Mouse (Mus musculus) urinary bladder, adult 18-20 months (tissue): ENCODE data around the gene Slc25a11.

Experiments used
- DNase-seq, 2 experiments: peaks; one replicate each; pipeline ENCODE4 v3.0.0; 2022; ENCODE audit warnings: low spot score in 2 of 2, mixed read lengths in 2 of 2

Slc25a11 gene

DNA sequence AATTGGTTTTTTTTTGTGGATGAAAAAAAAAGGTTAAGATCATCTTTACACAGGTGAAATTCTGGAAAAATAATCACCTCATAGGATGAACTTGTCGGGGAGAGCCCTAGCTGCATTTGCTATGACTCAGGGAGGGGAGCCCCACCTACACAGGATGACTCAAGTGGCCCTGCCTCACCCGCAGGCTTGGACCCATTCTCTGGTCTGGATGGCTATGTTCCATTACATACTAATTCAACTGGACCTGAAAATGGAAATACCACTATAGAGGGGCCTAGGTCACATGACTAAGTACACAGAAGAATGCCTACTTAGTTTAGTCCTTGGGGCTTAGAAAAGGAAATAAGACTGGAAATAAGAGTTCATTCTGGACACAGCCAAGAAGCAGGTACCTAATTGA is 4.1 kb upstream of the Slc25a11 start:
- DNase-seq, result no peak

DNA sequence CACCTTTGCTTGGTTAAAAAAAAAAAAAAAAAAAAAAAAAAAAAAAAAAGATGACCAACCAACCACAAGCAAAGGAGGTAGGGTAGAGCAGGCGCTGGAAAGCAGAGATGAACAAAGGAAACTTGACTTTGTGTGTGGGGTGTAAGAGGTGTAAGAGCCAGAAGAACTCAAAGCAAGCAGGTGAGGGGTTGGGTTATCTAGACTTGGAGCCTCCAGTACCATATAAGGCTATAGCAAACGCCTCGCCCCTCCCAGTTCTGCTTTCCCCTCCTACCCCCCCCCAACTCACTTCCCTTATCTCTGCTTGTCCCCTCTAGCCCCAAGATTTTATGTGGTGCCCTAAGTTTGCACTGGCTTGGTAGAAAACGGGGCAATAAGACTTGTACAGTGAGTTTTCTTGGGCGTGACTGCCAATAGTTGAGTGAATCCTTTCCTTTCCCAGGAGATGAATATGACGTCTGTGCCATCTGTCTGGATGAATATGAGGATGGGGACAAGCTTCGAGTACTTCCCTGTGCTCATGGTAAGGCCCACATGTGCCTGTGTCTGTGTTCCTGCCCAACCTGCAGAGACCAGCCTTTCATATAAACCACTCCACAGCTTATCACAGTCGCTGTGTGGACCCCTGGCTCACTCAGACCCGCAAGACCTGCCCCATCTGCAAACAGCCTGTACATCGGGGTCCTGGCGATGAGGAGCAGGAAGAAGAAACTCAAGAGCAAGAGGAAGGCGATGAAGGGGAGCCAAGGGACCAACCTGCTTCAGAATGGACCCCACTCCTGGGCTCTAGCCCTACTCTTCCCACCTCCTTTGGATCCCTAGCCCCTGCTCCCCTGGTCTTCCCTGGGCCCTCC is 3.3 kb upstream of the Slc25a11 start:
- no peak for DNase-seq

DNA sequence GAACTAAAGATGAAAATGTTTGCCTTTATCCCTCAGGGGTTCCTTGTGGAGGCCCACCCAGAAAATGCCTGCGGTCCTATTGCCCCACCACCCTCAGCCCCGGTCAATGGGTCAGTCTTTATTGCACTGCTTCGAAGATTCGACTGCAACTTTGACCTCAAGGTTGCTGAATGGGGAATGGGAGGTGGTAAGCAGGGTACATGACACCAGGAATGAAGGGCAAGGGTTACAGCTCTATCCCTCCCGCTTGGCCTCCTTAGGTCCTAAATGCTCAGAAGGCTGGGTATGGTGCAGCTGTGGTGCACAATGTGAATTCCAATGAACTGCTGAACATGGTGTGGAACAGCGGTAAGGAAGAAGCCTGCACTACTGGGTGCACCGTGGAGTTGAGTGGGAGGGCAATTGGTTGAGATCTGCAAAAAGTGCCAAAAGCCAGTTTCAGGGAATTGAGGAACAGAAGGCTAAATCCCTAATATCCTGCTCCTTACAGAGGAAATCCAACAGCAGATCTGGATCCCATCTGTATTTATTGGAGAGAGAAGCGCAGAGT is 2.0 kb upstream of the Slc25a11 start:
- DNase-seq, result no peak

DNA sequence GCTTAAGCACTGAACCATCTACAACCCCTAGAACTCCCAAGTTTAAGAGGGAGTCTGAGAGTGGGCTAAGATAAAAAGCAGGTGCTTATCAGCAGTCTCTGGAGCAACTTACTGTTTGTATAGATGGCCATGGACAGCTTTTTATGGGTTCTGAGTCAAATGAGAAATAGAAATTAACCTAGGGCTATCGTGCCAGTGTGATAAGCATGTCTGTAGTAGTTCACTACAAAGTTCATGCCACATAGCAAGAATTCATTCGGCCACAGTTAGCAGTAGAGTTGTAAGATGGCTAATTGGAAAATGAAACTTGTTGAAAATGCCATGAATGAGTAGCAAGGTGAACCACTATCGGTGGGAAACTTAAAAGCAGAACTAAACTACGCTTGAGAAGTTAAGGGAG is 1.2 kb upstream of the Slc25a11 start:
- no peak for DNase-seq

DNA sequence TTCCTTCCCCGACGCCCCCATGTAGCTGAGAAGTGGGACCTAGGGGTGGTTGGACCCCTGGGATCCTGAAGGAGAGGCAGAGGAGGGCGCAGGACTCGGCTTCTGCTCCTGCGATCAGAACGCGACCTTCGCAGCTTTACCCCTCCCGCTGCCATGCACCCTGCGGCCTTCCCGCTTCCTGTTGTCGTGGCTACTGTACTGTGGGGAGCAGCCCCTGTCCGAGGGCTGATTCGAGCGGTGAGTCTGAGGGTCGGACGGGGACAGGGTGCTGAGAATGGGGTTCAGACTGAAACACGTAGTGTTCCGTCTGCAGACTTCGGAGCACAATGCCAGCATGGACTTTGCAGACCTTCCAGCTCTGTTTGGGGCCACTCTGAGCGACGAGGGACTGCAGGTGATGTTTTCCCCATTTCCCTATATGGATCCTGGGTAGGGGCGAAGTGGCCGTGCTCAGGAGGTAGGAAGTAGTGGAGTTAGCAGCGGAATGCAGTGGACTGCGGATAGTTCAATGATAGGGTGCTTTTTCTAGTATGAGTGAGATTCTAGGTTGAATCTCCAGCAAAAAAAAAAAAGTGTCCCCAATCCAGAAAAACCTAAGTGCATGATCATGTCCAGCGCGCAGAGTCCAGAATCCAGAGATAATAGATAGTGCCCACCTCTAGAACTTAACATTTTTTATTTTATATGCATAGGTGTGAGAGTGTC is 589 bp upstream of the Slc25a11 start:
- no peak for DNase-seq

DNA sequence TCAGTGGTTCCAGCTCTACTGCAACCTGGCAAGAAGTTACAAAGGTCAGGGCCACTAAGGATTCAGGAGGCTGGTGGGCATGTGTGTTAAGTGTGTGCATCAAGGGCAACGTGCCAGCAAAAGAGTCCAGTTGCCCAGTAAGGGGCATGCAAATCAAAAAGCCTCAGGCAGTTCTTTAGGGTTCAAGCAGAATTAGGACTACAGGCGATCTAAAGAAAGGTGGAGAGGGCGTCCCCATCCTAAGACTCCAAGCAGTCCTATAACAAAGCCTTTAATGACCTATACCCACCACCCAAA is 1.1 kb downstream of the Slc25a11 start:
- no peak for DNase-seq

DNA sequence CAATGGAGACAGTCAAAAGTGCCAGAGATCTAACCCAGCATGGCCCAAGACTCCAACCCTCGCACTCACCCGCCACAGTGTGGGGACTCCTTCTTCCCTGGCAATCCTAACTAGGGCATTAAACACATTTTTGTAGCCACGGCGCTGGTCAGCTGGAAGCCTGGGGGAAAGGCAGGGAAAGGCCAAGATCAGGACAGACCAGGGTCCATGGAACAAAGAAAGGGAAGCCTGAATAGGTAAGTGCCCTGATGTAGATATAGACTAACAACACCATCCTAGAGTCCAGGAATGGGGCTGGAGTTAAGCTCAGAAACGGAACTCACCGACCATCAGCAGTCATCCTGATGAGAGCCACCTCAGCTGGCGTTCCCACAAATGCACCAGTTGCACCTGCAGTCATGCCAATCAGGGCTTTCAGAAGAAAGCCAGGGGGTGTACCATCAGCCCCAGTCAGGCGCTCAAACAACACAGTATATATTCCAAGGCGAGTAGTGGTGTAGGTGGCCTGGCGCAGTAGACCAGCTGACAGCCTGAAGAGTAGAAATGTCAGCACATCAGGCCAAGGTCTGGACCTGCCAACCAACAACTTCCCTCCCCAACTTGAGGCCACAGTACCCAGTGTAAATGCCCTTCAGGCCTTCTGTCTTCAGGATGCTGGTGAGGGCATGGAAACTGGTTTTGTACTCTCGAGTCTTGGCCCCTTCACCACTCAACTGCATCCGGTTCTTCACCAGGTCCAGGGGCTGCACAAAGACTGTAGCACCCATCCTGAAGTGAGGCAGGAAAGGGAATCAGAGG is 1.6 kb downstream of the Slc25a11 start:
- no peak for DNase-seq

DNA sequence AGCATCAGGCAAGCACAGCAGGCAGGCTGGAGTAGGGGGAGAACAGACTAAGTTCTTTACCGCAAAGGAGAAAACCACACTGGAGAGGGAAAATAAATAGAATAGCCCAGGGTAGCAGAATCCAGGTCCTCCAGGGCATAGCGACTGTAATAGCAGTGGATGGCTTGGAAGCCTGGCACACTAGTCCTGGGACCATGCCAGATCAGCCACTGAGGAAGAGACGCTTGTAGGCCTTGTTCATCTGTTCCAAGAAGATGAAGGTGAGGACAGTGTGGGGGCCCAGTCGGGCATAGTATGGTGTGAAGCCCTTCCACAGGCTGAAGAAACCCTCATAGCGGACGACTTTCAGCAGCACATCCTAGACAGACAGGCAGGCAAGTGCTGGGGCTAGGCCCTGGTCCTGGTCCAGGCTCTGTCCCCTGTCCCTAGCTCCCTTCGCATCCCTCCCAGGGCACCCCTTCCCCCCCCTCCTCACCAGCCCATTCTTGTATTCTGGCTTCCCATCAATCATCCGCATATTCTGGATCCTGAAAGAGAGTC is 2.6 kb downstream of the Slc25a11 start:
- no peak for DNase-seq

DNA sequence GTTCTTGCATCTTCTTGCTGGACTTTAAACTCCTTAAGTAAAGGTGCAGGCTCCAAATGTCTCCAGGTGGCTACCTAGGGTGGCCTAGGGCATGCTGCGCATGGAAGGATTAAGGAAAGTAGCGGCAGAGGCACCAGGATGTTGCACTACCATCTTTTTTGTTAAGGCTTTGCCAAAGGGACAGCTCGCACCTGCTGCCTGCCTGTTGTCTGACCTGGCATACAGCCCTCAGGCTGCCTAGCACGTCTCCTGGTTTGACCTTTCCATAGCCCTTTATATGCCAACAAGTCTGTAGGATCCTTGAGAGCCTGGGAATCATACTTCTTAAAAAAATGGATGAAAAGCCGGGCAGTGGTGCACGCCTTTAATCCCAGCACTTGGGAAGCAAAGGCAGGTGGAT is 4.2 kb downstream of the Slc25a11 start:
- DNase-seq, result no peak

DNA sequence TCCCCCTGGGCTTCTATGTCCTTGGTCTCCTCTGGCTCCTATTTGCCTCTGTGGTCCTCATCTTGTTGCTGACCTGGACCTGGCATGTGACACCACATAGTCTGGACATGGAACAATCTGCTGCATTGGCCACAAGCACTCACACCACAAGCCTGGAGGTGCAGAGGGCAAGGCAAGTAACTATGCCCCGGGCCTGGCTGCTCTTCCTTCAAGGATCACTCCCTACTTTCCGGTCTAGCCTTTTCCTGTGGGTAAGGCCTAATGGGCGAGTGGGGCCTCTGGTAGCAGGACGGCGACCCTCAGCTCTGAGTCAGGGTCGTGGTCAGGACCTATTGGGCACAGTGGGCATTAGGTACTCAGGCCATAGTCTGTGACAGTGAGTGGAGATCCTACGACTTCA is 6.0 kb downstream of the Slc25a11 start:
- DNase-seq, result no peak

DNA sequence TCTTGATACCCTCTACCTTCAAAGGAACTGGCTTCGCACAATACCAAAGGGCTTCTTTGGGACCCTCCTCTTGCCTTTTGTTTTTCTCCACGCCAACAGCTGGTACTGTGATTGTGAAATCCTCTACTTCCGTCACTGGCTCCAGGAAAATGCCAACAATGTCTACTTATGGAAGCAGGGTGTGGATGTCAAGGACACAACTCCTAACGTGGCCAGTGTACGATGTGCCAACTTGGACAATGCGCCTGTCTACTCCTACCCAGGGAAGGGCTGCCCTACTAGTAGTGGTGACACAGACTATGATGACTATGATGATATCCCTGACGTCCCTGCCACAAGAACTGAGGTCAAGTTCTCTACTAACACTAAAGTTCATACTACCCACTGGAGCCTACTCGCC is 7.3 kb downstream of the Slc25a11 start:
- DNase-seq, result no peak

DNA sequence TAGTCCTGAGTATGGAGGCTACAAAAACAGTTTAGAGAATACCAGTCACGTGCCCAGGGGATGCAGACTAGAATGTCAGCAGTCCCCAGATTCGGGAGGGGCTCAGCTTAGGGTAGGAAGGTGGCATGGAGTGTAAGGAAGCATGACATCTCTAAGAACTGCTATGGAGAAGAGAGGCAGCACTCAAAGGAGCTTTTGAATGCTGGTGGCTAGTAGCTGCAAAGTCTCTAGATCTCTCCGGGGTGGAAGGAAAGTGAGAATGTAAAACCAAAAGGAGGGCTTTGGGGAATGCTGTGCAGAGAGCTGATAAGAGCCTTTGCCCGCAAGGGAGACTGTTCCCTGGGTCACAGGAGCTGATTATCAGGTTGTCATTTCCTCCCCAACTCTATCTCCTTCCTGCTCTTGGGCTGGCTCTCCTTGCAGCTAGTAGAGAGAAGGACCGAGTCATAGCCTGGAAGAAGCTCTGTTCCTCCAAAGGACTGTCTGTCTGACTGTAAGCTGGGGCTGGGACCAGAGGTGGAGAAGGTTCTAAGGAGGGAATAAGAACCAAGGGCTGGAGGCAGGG is 8.5 kb downstream of the Slc25a11 start, which contains the start of gene Gp1ba:
Gene Gp1ba (plus strand): TSS at position 409 of the 565 bp plus-strand sequence.
- no peak for DNase-seq

DNA sequence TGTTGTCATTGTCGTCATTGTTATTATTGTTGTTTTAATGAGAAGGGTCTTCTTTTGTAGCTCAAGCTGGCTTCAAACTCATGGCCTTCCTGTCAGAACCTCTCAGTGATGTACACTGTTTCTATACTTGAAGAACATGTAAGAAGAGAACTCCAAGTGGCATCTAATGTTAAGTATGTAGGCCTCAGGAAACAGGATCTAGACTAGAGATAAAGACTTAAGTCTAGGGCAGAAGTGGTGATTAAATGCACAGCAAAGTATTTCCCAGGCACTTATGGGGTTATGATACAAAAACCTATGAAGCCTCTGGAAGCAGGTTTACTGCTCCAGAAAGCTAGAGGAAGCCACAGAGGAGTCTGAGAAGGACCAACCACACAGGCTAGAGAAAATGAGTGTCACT is 9.0 kb downstream of the Slc25a11 start:
- no peak for DNase-seq

DNA sequence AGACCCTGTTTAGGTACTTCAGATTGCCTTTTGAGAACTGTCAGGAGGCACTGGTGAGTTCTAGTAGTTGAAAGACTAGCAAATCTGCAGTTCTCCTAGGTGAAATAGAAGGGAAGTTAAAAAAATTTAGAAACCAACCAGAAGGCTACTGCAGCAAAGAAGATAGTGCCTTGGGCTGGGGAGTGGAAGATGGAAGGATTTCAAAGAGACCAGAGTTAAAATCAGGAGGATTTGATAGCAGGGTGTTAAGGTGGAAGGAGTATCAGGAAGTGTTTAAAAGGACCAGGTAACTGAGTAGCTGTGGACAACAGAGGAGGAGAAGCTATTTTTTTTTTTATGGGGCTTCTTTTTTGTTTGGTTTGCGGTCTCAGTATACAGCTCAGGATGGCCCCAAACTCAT is 9.5 kb downstream of the Slc25a11 start:
- DNase-seq, result no peak

DNA sequence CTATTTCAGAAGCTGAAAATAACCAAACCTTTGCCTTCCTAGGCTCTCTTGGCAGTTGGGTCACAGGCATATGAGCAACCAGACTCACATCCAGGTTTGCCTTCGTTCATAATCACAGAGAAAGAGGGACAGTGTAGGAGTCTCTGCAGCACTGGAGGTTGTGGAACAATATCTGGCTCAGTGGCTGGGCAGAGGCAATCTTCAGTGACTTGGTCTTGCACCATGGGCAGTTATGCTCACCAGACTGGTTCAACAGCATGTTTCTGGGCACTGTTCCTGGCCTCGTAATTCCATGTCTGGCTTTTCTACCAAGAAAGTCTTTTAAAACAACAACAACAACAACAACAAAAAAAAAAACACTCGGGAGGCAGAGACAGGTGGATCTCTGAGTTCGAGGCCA is 11.7 kb downstream of the Slc25a11 start:
- no peak for DNase-seq

DNA sequence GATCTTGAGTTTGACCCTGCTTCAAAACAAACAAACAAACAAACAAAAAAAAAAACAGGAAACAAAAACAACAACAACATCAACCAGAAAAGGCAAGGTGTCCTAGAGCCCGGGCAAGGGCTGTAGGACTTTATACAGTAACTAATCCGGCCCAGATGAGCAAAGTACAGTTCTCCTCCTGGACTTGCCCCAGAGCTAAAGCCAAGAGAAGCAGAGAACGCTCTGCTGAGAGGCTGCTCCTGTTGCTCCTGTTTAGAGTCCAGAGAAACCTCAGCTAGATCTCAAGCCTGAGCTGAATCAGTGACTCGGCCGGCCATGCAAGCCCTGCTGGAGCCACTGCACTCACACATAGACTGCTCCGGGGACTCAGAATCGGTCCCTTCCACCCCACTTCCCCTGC is 17.1 kb downstream of the Slc25a11 start:
- no peak for DNase-seq

DNA sequence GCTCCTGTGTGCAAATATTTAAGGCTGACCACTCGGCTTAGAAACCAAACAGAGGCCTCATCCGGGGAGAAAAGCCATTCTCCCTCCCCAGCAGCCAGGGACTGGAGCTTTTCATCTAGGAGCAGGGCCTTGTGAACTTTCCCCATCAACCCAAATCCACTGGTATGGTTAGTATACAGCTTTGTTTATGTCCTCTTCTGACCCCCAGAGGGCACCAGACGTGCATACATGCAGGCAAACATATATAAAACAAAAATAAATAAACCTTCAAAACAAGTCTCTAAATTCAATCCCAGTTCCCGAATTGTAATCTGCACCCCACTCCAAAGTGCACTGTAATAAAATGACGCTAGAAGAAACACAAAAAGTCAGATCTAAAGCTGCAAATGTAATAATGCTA is 17.7 kb downstream of the Slc25a11 start:
- DNase-seq, result no peak

DNA sequence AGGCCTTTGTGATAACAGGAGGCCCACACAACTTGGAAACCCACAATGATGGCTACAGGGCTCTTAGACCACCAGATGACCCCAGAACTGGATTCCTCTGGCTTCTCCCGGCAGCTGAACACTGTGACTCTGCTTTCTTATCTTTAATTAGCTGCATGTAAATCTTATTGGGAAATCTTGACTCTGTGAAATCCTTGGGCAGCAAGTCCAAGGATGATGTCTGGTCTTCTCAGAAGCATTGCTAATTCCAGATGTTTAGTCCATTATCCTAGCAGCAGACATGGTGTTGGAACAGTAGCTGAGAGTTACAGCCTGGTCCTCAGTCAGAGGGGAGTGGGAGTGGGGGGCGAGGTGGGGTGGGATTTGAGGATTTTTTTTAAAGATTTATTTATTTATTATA is 18.8 kb downstream of the Slc25a11 start:
- DNase-seq, result no peak

DNA sequence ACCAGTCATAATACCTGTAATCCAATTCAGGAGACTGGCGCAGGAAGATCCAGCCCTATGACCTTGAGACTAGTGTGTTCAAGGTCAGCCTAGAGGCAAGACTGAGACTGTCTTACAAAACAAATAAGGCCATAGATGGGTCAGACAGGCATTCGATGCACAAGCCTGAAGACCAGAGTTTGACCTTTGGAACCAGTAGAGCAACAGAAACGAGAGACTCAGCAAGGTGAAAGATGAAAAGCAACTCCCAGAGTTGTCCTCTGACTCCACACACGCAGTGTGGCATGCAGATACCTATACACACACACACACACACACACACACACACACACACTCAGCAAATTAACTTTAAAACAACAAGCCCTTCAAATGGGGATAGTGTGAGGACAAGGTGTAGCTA is 20.4 kb downstream of the Slc25a11 start:
- no peak for DNase-seq

DNA sequence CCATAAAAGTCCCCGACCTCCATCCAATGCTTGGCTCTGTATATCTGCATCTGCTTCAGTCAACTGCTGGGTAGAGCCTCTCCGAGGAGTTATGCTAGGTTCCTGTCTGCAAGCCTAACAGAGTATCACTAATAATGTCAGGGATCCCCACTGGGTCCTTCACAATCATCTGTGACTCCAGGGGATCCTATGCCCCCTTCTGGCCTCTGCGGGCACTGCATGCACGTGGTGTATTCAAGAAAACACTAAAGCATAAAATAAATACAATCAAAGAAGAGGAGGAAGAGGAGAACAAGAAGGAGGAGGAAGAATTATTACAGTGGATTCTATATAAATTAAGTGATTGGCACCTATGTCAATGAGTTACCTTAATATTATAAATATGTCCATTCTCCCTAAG is 21.8 kb downstream of the Slc25a11 start:
- DNase-seq, result peak in 1 of 2 experiments; percentile 29

DNA sequence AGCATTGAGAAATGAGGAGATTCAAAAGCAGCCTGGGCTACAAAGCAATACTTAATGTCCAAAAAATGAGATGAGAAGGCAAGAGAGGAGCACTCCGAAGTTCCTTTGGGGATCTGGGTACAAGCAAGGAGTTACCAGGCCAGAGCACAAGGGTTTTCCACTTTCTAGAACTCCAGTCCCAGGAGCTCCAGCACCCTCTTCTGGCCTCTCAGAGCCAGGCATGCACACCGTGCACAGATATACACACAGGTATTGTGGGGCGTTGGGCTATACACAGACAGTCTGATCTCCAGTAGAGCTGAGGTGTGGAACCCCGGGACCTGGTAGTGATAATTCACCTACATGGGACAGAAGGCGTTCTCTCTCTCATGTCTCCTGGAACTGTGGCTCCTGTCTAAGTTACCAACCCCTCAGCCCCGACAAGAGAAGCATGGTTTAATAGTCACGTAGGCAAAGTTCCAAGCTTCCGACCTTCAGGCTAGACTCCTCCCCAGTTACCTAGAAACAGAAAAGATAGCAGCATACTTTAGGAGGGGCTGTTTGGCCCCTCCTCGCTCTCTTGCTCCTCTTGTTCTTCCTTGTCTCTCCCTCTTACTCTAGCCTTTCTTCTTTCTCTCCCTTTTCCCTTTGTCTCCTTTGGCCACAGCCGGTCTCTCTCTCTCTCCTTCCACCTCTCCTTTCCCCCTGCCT is 24.1 kb downstream of the Slc25a11 start:
- DNase-seq, result no peak
